Mouse (Mus musculus): ENCODE results near the gene Wnk4. TPM values are rescaled to one million over a fixed set of nuclear protein-coding genes. Genes with fewer than 3 reads are reported as not detected.

Gene Wnk4
- 1 to 10 TPM; 5.7 to 7.6 TPM for total RNA-seq (2021)

- DNase-seq: peak; percentile 73 to 76
- intact Hi-C loops (cut with DNase I): loop anchor here (2.0 kb wide), 1 partner anchor 39 kb away; no protein-coding TSS in a partner anchor
Observed at GRCm38 (mm10) chr11:101259948-101260825, at the start of gene Wnk4. Wnk4 (plus strand) TSS chr11:101260567.

DNA sequence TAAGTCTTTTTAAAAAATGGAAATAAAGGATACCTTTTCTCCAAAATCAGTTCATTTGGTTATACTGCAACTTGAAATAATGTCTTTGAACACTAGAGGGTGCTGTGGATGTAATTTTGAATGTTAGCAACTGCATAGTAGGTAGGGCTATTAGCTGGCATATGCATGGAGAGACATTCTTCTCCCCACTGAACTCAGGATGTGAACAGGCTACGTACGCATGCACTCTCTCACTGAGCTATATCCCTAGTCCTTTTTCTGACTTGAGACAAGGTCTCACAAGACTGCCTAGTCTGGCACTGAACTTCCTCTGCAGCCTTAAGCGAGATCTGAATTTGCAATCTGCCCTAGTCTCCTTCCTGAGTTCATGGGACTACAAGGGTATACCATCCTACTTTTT is 48.4 kb upstream of the Wnk4 start:
- DNase-seq: peak; percentile 71 to 82
- intact Hi-C loops (cut with DNase I): loop anchor here (1.0 to 5.0 kb wide), 3 partner anchors 36 to 185 kb away; partner anchors contain the start of gene Becn1

GRCm38 (mm10) chr11:101216936-101217335 is 43.4 kb upstream of the Wnk4 start:
- no peak for DNase-seq
- intact Hi-C loops (cut with DNase I): no loop called here

DNA sequence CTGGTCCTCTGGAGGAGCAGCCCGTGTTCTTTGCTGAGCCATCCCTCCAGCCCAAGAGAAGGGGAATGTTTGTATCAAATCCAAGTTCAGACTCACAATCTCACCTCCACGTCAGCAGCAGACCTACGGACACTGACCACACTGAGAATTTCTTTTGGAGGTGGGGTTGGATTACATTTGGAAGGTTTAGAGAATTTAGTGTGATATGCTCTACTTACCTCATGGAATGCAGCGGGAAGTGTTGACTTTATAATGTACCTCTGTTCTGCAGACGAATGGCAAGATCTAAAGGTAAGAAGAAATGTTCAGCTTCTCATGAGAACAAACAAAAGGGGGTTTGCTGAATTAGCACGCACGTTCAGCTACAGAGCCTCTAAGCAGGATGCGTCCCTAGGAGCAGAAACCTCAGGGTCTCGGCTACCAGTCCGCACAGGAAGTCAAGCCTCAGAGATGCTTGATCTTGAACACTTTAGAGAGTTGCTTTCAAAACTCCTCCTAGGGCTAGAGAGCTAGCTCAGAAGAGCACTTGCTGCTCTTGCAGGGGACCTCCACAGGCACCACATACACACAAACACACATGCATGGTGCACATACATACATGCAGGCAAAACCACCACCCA is 41.8 kb upstream of the Wnk4 start:
- no peak for DNase-seq
- intact Hi-C loops (cut with DNase I): no loop called here

DNA sequence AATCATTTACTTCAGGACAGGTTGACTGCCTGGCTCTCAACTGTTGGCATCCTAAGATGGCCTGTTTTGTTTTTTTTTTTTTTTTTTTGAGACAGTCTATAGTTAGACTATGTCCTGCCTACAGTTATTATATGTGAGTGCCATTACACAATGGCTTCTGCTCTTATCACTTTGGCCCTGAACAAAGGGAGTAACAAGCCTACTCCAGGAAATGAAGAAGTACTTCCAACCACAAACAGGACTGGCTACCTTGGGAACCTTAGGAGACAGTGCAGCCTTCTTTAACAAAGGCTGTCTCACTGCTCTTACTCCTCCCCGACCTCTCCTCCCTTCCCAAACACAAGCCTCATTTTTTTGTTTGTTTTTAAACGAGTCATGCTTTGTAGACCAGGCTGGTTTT is 39.5 kb upstream of the Wnk4 start:
- intact Hi-C loops (cut with DNase I): no loop called here
- DNase-seq: no peak

- intact Hi-C loops (cut with DNase I): no loop called here
- no peak for DNase-seq
Observed at GRCm38 (mm10) chr11:101221306-101221986, 38.9 kb upstream of the Wnk4 start.

GRCm38 (mm10) chr11:101224337-101224736 is 36.0 kb upstream of the Wnk4 start:
- no peak for DNase-seq
- intact Hi-C loops (cut with DNase I): no loop called here

- intact Hi-C loops (cut with DNase I): loop anchor here (1.0 kb wide), 1 partner anchor 23 kb away; no protein-coding TSS in a partner anchor
- DNase-seq: peak in 1 of 2 experiments; percentile 14
Observed at GRCm38 (mm10) chr11:101225331-101226064, 34.9 kb upstream of the Wnk4 start.

DNA sequence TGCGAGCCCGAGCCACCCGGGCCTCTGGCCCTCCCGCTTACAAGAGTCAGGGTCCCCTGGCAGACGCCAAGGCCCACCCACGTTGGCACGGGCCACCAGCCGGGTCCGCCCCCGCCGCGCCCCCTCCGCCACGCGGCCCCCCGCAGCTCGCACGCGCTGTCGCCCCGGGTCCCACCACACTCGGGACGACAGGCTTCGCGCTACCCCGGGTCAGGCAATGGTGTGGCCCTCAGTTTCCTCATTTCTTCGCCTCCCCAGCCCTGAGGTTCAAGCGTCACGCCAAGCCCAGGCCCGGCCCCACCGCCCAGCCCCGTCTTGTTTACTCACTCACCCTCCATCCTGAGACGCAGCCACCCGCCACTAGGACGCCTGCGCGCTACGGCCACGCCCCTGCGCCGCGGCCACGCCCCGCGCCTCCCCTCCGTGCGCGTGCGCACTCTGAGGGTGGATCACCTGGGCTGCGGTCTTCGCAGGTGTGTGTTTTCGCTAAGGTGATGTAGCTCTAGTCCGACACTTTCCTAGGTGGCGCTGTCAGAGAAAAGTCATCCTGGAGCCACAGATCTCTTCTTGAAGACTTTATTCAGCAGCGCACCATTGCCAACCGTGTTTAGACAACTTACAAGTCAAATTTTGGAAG is 34.2 kb upstream of the Wnk4 start, which contains the start of gene Ezh1:
Gene Ezh1 (minus strand): TSS at position 399 of the 637 bp plus-strand sequence.
- intact Hi-C loops (cut with DNase I): loop anchor here (1.0 kb wide), 1 partner anchor 22 kb away; no protein-coding TSS in a partner anchor
- peak; percentile 92 to 93 for DNase-seq

DNA sequence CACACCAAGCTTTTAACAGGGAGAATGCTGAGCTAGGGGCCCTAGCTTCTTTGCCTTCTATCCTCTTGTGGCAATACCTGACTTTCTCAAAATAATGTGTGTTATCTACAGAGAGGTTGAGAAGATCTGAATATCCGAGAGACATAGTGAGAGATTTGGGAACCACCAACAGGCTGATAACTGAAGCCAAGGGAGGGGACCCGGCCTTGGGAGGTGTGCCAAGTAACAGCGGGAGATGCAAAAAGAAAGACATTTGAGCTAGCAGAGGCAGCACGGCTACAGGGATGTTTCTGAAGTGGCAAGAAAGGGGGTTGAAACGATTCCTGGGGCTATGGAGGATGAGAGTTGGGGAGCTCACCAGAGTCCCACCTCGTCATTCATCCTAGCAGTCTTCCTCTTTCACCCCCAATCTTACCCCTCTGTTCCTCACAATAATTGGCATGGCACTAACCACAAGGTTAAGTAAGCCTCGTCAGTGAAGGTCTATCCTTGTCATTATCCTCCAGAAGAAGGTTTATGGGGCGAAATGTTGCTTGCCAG is 30.9 kb upstream of the Wnk4 start:
- peak; percentile 36 to 52 for DNase-seq
- intact Hi-C loops (cut with DNase I): no loop called here

- intact Hi-C loops (cut with DNase I): loop anchor here (2.0 kb wide), 1 partner anchor 17 kb away; the partner anchor contains the start of gene Ramp2
- peak; percentile 64 to 65 for DNase-seq
Observed at GRCm38 (mm10) chr11:101230061-101230511, 30.3 kb upstream of the Wnk4 start.

DNA sequence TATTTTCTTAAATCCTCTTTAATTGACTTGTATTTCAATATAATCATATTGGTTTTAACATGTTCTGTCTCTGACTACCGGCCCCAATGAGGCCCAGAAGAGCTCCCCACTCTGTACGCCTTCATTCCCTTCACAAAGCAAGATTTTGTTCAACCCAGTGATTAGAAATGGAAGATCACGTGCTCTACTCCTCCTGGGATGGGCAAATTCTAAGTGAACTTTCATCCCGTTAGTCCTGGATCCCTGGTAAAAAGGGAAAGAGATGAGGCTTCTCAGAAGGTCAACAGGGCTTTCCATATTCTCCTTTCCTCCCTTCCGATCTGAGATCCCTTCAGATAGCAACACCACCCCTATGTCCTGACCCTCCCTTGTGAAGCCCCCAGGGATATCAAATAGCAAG is 29.8 kb upstream of the Wnk4 start:
- intact Hi-C loops (cut with DNase I): loop anchor here (2.0 kb wide), 1 partner anchor 16 kb away; the partner anchor contains the start of gene Ramp2
- DNase-seq: no peak

- peak; percentile 84 to 85 for DNase-seq
- intact Hi-C loops (cut with DNase I): loop anchor here (2.0 kb wide), 1 partner anchor 16 kb away; the partner anchor contains the start of gene Ramp2
Observed at GRCm38 (mm10) chr11:101230991-101231871, 29.1 kb upstream of the Wnk4 start.

DNA sequence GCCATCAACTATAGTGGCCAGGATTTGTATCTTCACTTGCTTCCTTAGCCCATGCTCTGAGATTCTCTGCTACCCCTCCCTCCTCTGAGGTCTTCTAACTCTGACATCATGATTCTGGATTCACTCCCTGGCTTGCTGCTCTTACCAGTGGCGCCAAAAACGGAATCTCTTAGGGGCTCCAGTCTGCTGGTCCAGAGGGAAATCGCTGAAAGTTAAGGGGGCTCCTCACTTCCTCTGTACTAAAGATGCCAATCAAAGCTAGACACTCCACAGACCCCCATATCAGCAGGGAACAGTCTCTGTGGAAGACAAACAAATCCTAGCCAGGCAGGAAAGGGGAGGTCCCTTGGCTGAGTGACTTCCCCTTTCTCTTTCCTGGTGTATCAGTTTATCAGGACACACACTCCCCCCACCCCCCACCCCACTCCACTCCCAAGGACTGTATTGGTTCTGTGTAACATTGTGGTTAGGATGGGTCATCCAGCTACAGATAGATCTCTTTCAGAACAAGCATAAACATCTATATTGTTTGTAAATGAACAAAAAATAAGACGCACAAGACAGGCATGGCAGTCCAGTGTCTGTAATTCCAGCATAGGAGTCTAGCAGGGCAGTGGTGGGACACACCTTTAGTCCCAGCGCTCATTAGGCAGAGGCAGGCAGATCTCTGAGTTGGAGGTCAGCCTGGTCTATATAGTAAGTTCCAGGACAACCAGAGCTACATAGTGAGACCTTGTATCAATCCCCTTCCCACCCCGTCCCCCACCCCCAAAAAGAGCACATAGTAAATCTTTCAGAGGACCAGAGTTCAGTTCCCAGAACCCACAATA is 28.1 kb upstream of the Wnk4 start:
- intact Hi-C loops (cut with DNase I): no loop called here
- peak; percentile 75 to 78 for DNase-seq

DNA sequence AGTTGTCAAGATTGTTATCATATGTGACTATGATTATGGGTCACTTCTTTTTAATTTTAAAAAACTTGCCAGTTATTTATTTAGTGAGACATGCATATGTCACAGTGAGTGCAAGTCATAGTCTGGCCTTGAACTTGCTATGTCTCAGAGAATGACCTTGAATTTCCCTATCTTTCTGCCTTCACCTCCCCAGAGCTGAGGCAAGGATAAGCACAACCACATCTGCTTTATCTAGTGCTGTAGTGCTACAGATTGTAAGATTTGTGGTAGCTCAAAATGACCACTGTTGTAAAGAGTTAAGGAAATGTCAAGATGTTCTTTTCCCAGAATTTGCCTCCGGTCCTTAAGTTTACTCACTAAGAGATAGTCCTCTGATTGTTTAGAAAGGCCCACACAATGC is 27.1 kb upstream of the Wnk4 start:
- intact Hi-C loops (cut with DNase I): no loop called here
- DNase-seq: no peak

DNA sequence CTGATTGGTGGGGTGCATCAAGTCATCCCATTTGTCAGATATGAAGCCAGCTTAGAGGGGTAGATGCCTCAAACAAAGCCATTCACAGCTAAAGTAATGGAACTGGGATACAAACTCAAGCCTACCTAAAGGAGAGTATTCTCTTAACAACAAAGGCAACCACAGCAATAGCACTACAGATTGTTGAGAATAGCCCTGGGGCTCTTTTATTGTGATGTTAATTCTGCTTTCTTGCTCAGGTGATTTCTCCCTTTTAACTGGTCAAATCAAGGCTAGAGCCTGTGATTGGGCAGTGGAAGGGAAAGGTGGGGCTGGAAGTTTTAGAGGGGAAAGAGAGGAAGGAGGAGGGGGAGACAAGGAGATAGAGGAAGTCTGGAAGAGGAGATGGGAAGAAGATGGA is 26.2 kb upstream of the Wnk4 start:
- intact Hi-C loops (cut with DNase I): no loop called here
- no peak for DNase-seq

DNA sequence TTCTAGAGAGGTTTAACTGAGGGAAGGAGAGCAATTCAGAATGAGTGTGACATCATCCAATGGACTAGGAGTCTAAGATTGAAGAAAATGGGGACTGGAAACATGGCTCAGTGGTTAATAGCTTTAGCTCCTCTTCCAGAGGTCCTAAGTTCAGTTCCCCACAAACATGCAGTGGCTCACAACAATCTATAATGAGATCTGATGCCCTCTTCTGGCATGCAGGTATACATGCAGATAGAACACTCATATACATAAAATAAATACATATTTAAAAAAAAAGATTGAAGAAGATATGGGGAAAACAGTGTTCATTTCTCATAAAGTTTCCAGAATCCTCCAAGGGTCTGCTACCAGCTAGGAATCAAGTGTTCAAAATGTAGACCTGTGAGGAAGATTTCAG is 24.9 kb upstream of the Wnk4 start:
- no peak for DNase-seq
- intact Hi-C loops (cut with DNase I): no loop called here

Measured in heart, postnatal 10 days (tissue).